Mouse (Mus musculus) testis, postnatal 14 days (tissue): ENCODE measurements around the gene Rpl32.

Experiments
- DNase-seq: peaks from one replicate; pipeline ENCODE4 v3.0.0; 2021; ENCODE audit warnings: low spot score

Rpl32 gene

DNA sequence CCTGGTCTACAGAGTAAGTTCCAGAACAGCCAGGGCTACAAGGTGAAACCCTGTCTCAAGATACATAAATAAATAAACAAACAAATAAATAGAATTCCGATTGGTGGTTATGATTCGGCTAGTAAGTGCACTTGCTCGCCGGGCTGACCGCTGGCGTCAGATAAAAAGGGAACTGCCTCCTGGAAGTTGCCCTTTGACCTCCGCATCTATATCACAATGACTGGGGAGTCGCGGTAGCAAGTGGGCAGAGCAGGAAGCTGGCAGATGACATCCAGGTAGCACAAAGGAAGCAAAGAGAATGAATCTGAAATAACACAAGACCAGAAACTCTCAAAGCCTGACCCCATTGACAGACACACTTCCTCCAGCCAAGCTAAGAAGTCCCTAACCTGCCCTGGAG, 41.2 kb downstream of the Rpl32 start:
- DNase-seq = no peak

GRCm38 (mm10) chr6:115764179-115764578, 44.4 kb downstream of the Rpl32 start:
- DNase-seq = peak; percentile 27

DNA sequence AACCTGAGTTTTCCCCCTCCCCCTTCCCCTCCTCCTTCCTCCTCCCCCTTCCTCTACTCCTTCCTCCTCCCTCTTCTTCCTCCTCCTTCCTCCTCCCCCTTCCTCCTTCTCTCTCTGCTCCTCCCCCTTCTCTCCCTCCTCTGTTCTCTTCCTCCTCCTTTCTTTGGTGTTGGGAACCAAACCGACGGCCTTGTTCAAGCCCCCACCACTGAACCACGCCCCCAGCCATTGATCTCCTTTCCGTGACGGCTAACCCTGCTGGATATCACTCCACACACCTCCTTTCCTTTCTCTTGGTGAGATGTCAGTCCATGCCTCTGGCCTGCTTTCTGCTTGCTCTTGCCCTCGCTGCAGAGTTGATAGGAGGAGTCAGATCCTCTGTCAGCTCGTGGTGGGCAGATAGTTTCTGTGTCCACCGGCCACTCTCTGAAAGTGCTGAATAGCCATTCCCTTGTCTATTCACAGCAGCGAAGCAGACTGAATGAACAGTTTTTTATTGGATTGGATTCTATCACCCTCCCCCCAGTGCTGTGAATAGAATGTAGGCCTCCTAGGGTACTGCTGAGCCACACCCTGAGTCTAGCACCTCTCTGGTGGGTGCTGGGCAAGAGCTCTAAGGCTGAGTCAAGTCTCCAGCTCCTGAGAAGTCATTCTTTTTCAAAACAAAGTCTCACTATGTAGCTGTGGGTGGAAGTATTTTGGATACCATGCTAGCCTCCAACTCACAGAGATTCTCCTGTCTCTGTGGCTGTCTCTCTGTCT, 46.4 kb downstream of the Rpl32 start, which contains the start of gene Tmem40:
TSS of gene Tmem40 (minus strand) at position 416 of the 762 bp plus-strand sequence.
- no peak for DNase-seq

GRCm38 (mm10) chr6:115760982-115761381, 47.6 kb downstream of the Rpl32 start:
- DNase-seq = no peak

GRCm38 (mm10) chr6:115760137-115760536, 48.4 kb downstream of the Rpl32 start:
- DNase-seq = no peak

DNA sequence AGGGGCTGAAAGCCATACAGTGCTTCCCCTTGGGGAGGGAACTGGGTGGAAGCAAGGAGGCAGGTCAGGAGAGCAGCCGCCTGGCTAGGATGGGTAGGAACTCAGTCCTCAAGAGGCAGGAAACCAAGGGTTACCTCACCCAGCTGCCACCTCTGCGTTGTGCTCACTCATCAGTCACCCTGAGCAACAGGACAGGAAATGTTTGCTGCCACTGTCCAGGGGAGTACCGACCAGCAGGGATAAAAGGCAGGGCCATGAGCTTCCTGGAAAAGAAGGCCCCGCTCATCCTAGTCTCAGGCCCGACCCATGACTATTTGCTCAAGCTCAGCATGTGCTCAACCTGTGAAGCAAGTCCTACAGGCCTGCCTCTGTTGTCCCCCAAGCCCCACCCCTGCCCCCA, 49.1 kb downstream of the Rpl32 start:
- no peak for DNase-seq

- DNase-seq = no peak
Measured at GRCm38 (mm10) chr6:115758981-115759435, 49.5 kb downstream of the Rpl32 start.

- no peak for DNase-seq
Measured at GRCm38 (mm10) chr6:115755536-115755935, 53.0 kb downstream of the Rpl32 start.
